Mouse (Mus musculus): ENCODE data around the gene Rfx6. TPM values are rescaled to one million over a fixed set of nuclear protein-coding genes. Genes with fewer than 3 reads are reported as not detected.

Rfx6 gene
- not detected in 2 replicates for polyA plus RNA-seq (2015; fragmentation: Nextera tagmentation; extraction: Ambion mirVana)

DNA sequence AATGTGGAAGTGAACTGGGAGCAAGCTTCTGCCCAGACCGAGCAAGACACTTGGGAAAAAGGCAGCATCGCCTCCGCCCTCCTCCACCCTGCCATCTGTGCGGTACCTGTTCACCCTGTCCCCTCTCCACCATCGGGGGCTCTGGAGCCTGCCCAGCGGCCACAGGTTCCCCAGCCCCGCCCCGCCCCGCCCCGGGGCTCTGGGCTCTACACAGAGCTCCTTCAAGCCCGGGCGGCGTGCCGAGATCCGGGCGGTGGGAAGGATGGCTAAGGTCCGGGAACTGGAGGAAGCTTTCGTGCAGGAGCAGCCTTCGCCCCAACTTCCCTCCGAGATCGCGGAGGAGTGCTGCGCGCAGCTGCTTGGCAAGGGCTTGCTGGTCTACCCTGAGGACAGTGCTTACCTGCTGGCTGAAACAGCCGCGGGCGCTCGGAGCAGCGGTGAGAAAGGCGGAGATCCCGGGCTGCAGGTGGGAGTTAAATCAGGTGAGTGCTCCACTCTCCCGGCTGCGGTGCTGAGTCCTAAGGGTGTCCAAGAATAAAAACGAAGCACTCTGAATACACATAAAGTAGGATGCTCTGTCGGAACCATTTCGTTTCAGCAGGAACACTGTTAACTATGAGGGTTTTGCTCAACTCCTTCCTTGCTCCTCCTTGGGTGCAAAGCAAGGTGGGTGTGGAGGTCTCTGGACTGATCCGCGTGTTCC, at the start of gene Rfx6:
Gene Rfx6 (plus strand): TSS at position 209 of the 703 bp plus-strand sequence.

DNA sequence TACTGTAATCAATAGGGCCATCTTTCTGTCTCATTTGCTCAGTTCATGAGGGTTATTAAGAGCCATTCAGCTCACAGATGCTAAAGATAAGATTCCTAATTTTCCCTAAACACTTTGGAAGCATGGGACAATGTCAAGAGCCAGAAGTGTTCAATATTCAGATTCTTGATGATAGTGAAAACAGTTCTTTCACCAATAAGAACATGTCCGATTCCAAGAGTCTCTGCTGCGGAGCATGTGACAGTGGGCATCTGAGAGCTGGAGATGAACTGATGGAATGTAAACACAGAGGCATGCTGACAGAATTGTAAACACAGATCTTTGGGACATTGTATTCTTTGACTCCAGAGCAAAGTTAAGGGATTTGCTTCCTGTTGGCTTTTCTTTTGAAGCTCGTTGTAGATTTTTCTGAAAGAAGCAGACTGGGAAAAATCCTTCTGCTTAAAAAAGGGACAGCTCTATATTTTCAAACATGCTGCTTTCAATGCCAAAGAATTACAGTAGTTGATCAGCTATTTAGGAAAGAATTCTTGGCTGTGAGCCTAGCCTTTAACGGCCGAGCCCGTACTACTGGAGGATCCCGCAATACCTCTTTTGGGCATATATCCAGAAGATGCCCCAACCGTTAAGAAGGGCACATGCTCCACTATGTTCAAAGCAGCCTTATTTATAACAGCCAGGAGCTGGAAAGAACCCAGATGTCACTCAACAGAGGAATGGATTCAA, 46.0 kb upstream of the Rfx6 start, which contains the start of gene Gprc6a:
Gene Gprc6a (minus strand): TSS at position 51 of the 726 bp plus-strand sequence.

Other genes starting within 250 kb of the Rfx6 start
- gene Gm49339, start 197.1 kb upstream of the Rfx6 start, polyA plus RNA-seq (2015; fragmentation: Nextera tagmentation; extraction: Ambion mirVana): 4.1 and 10.0 TPM in 2 replicates
- 6.1 and 29.1 TPM in 2 replicates for gene Lilr4b, start 197.1 kb upstream of the Rfx6 start, polyA plus RNA-seq (2015; fragmentation: Nextera tagmentation; extraction: Ambion mirVana)
- 9.2 and 49.4 TPM in 2 replicates for gene Lilrb4a, start 186.8 kb upstream of the Rfx6 start, polyA plus RNA-seq (2015; fragmentation: Nextera tagmentation; extraction: Ambion mirVana)
- gene Fam162b, start 87.2 kb upstream of the Rfx6 start, polyA plus RNA-seq (2015; fragmentation: Nextera tagmentation; extraction: Ambion mirVana): 1.9 and 2.3 TPM in 2 replicates
- not detected in 2 replicates for gene Gprc6a, start 46.3 kb upstream of the Rfx6 start, polyA plus RNA-seq (2015; fragmentation: Nextera tagmentation; extraction: Ambion mirVana)